Mouse (Mus musculus): ENCODE data around the gene Chchd10. TPM values are rescaled to one million over a fixed set of nuclear protein-coding genes. Genes with fewer than 3 reads are reported as not detected.

The Chchd10 gene
- polyA plus RNA-seq, 1 experiment from 2014 or later, result 5.8 TPM

GRCm38 (mm10) chr10:75932081-75932678 lies 750 bp upstream of the Chchd10 start:
- DNase-seq (ENCODE audit: low spot score), result peak; percentile 88
- H3K27ac ChIP-seq, result peak overlapping the region; percentile 94
- H3K27me3 ChIP-seq (ENCODE audit: low read depth, poor library complexity, severe bottlenecking), result peaks cover 81% of the 10 kb centered on the region
- WGBS, result 2% methylated on average over 27 of the region's 44 CpGs
- H3K4me3 ChIP-seq, result peak overlapping the region; percentile 77
- H3K9me3 ChIP-seq (replicated peaks), result no peaks in the 10 kb centered on the region
- H3K4me1 ChIP-seq, result peaks cover 49% of the 10 kb centered on the region
- H3K36me3 ChIP-seq, result peaks cover 12% of the 10 kb centered on the region

DNA sequence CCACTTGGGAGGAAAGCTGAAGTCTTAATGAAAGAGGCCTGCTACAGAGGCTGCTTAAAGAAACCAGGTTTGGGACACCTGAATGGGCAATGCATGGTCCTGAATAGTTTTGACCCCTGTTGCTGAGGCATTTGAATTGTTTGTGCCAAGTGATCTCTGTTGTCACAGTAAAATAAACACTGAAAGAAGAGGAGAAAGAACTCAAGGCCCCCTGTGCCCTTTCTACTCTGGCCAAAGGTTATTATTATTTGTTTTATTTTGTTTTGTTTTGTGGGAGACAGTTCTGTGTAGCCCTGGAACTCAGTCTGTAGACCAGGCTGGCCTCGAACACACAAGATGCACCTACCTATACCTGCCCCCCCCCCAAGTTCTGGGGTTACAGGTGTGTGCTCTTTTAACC lies 2.1 kb downstream of the Chchd10 start:
- no peaks in the 10 kb centered on the region for H3K36me3 ChIP-seq
- H3K4me1 ChIP-seq, result peaks cover 43% of the 10 kb centered on the region
- H3K9me3 ChIP-seq (replicated peaks), result no peaks in the 10 kb centered on the region
- peak overlapping the region; percentile 62; the same call in 1 of the 2 replicates for H3K4me3 ChIP-seq
- no peak for DNase-seq (ENCODE audit: low spot score)
- peaks cover 89% of the 10 kb centered on the region for H3K27me3 ChIP-seq (ENCODE audit: low read depth, poor library complexity, severe bottlenecking)
- H3K27ac ChIP-seq, result no peak overlapping the region
- WGBS, result 63% methylated on average over 1 of the region's 1 CpGs

DNA sequence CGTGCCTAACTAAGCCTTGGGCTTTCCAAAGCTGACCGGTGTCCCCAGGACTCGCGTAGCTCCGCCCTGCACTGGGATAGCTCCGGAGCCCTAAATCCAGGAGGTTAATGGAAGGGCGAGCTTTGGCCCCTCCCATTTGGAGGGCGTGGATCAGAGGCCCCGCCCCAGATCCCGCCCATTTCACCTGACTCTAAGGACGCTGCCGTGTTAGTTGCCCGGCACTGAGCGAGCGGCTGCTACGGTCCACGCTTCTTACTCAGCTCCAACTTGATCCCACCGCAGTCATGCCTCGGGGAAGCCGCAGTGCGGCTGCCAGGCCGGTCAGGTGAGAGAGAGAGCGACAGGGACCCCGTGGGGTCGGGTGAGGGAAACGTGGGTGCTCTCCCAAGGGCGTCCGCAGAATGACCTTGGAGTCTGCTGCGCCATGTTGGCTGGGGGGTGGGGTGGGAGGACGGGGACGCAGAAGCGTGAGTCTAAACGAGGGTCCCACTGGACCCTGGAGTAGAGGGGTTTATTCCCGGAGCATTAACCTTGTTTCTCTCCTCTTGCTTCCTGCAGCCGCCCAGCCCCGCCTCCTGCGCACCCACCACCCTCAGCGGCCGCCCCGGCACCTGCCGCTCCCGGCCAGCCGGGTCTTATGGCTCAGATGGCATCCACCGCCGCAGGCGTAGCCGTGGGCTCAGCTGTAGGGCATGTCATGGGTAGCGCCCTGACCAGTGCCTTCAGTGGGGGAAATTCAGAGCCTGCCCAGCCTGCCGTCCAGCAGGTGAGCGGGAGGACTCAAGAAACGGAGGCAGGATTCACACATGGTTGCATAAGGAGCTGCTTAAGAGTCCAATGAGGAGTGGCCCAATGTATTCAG lies 3.0 kb downstream of the Chchd10 start, which contains the start of gene Mmp11:
Gene Mmp11 (minus strand): TSS at position 817 of the 862 bp plus-strand sequence.
- WGBS, result 3% methylated on average over 51 of the region's 51 CpGs
- Histone ChIP-seq H3K27me3 (ENCODE audit: low read depth, poor library complexity, severe bottlenecking) (peaks cover 89% of the 10 kb centered on the region), H3K36me3 (no peaks in the 10 kb centered on the region), H3K27ac (peak within 1 kb of the TSS; percentile 10; the same call in 1 of the 2 replicates), H3K4me1 (peaks cover 41% of the 10 kb centered on the region), H3K4me3 (peak within 1 kb of the TSS; percentile 62), H3K9me3 (replicated peaks) (no peaks in the 10 kb centered on the region)
- DNase-seq (ENCODE audit: low spot score), result peak; percentile 80

DNA sequence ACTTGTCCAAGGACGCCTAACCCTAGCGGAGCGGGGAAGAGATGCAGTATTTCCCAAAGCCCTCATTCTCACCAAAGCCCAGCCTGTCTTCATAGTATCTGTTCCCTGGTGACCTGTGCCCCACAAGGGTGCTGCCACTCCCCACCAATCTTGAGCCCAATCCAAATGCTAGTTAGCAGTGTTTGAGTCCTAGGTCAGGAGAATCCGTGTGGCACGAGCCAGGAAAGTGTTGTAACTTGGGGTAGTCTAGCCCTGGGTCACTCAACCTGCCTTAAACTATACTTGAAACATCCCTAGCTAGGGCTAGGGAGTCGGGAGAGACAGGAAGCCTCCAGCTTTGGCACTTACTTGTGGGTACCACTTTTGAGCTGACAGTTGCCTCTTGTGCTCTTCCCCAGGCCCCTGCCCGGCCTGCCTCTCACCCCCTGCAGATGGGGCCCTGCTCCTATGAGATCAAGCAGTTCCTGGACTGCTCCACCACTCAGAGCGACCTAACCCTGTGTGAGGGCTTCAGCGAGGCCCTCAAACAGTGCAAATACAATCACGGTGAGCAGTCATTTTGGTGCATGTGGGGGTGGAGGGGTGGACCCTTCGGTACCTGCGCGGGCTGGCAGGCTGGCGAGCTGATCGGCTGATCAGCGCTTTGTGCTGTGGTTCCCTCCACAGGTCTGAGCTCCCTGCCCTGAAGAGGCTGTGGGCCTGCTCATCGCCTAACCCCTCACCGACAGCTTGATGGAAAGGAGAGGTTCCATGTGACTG lies 4.2 kb downstream of the Chchd10 start:
- Histone ChIP-seq H3K4me3 (no peak overlapping the region), H3K9me3 (replicated peaks) (no peaks in the 10 kb centered on the region), H3K27me3 (ENCODE audit: low read depth, poor library complexity, severe bottlenecking) (peaks cover 78% of the 10 kb centered on the region), H3K27ac (no peak overlapping the region), H3K4me1 (peaks cover 29% of the 10 kb centered on the region), H3K36me3 (no peaks in the 10 kb centered on the region)
- no peak for DNase-seq (ENCODE audit: low spot score)
- 33% methylated on average over 18 of the region's 18 CpGs for WGBS

DNA sequence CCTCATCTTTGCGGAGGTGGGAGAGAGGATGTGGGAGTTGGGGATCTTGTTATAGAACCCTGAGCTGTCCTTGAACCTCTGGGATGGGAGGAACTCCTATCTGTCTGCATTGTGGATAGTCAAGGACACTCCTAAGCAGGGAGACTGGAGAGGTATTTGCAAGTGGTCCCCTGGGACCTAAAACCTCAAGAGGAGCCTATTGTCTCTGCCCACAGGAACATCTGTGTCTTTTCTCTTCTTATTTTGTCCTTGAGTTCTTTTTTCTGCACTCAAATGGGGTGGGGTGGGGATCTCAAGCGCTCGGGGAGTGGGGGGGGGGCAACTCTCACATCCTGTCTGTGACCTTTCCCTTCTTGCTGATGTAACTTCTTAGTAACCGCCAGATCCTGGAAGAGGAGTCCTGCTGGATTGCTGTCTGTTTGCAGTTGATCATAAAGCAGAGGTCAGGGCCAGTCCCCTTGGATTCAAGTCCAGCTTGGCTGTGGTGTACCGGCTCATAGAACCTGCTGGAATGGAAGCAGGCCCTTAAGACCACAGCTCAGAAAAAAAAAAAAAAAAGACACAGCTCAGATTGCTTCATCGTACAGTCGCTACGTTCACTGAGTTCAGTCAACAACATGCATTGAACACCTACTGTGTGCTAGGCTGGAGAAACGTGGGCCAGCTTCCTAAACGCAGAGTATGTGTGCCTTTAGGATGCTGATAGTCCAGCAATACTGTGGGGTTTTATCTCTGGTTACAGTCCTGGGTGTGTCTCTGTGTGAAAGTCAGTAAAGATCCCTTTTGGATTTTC lies 5.1 kb downstream of the Chchd10 start:
- Histone ChIP-seq H3K27ac (no peak overlapping the region), H3K27me3 (ENCODE audit: low read depth, poor library complexity, severe bottlenecking) (peaks cover 74% of the 10 kb centered on the region), H3K9me3 (replicated peaks) (no peaks in the 10 kb centered on the region), H3K4me3 (no peak overlapping the region), H3K4me1 (peaks cover 19% of the 10 kb centered on the region), H3K36me3 (no peaks in the 10 kb centered on the region)
- no peak for DNase-seq (ENCODE audit: low spot score)
- 58% methylated on average over 10 of the region's 10 CpGs for WGBS

GRCm38 (mm10) chr10:75939481-75940234 lies 6.7 kb downstream of the Chchd10 start:
- Histone ChIP-seq H3K4me3 (no peak overlapping the region), H3K4me1 (peaks cover 16% of the 10 kb centered on the region), H3K27ac (no peak overlapping the region), H3K36me3 (no peaks in the 10 kb centered on the region), H3K9me3 (replicated peaks) (no peaks in the 10 kb centered on the region), H3K27me3 (ENCODE audit: low read depth, poor library complexity, severe bottlenecking) (peaks cover 60% of the 10 kb centered on the region)
- no peak for DNase-seq (ENCODE audit: low spot score)
- WGBS, result 41% methylated on average over 9 of the region's 9 CpGs

GRCm38 (mm10) chr10:75940520-75940919 lies 7.6 kb downstream of the Chchd10 start, which contains the start of gene Gm867:
Gene Gm867, minus strand, starts transcription at chr10:75940672.
- H3K4me1 ChIP-seq, result peaks cover 12% of the 10 kb centered on the region
- no peaks in the 10 kb centered on the region for H3K36me3 ChIP-seq
- H3K9me3 ChIP-seq (replicated peaks), result no peaks in the 10 kb centered on the region
- no peak for DNase-seq (ENCODE audit: low spot score)
- H3K27me3 ChIP-seq (ENCODE audit: low read depth, poor library complexity, severe bottlenecking), result peaks cover 51% of the 10 kb centered on the region
- no peak within 1 kb of the TSS for H3K4me3 ChIP-seq
- 79% methylated on average over 5 of the region's 5 CpGs for WGBS
- H3K27ac ChIP-seq, result no peak within 1 kb of the TSS

- Histone ChIP-seq H3K9me3 (replicated peaks) (no peaks in the 10 kb centered on the region), H3K27ac (no peak overlapping the region), H3K4me3 (no peak overlapping the region), H3K36me3 (no peaks in the 10 kb centered on the region), H3K4me1 (peaks cover 5% of the 10 kb centered on the region), H3K27me3 (ENCODE audit: low read depth, poor library complexity, severe bottlenecking) (peaks cover 44% of the 10 kb centered on the region)
- no peak for DNase-seq (ENCODE audit: low spot score)
- 81% methylated on average over 9 of the region's 9 CpGs for WGBS
These were observed 8.3 kb downstream of the Chchd10 start for GRCm38 (mm10) chr10:75941042-75941824.

GRCm38 (mm10) chr10:75942736-75943477 lies 10.0 kb downstream of the Chchd10 start, which contains the start of gene Vpreb3:
Gene Vpreb3, plus strand, starts transcription at chr10:75943057.
- Histone ChIP-seq H3K27me3 (ENCODE audit: low read depth, poor library complexity, severe bottlenecking) (peaks cover 27% of the 10 kb centered on the region), H3K36me3 (no peaks in the 10 kb centered on the region), H3K27ac (no peak within 1 kb of the TSS), H3K4me1 (0 out of 2 replicates have a peak, but pooled peaks cover 4% of the 10 kb centered on the region), H3K9me3 (replicated peaks) (no peaks in the 10 kb centered on the region), H3K4me3 (no peak within 1 kb of the TSS)
- 84% methylated on average over 15 of the region's 15 CpGs for WGBS
- no peak for DNase-seq (ENCODE audit: low spot score)

DNA sequence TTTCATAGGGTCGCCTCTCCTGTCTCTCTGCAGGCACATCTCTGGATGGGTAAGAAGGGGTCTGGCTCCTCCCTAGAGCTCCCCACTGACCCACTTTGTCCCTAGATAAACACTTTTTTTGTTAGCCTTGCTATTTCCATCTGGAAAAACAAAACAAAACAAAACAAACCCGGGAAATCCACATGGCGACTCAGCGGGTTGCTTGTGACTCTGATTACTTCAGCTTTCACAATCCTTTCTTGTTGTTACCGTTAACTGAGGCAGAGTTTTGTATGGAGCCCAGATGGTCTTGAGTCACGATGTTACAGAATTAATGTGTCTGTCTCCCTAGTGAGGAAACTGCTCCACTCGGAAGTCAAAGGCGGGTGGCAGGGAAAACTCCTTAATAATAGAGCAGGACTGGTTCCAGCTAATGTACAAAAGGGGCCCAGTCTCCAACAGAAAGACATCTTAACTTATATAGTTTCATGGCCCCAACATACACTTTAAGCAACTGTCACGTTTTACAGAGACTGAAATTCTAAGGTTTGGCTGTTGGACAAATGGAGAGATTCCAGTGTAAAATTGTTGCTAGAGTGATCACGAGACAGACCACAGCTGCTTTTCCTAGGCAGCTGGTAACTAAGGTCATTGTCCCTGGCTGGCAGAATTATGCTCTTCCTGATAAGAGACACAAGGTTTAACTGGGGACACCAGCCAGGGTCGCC lies 11.3 kb downstream of the Chchd10 start:
- no peak for DNase-seq (ENCODE audit: low spot score)
- WGBS, result 53% methylated on average over 11 of the region's 11 CpGs
- no peak overlapping the region for H3K27ac ChIP-seq
- H3K4me1 ChIP-seq, result 0 out of 2 replicates have a peak, but pooled peaks cover 4% of the 10 kb centered on the region
- no peak overlapping the region for H3K4me3 ChIP-seq
- H3K9me3 ChIP-seq (replicated peaks), result no peaks in the 10 kb centered on the region
- peaks cover 28% of the 10 kb centered on the region for H3K27me3 ChIP-seq (ENCODE audit: low read depth, poor library complexity, severe bottlenecking)
- no peaks in the 10 kb centered on the region for H3K36me3 ChIP-seq
